Mouse (Mus musculus): Measurements from ENCODE around the gene Krt6a. TPM values are rescaled to one million over a fixed set of nuclear protein-coding genes. Genes with fewer than 3 reads are reported as not detected.

The Krt6a gene
- not detected in 2 replicates for polyA plus RNA-seq (2015; fragmentation: Nextera tagmentation; extraction: Ambion mirVana)

GRCm38 (mm10) chr15:101694207-101694606, at the start of gene Krt6a:
Krt6a (minus strand) TSS chr15:101694307.
- no peak within 1 kb of the TSS for H3K27ac ChIP-seq (ENCODE audit: low read length)
- H3K36me3 ChIP-seq (ENCODE audit: control insufficient read depth, insufficient read depth, low read length) = no peaks in the 10 kb centered on the region
- H3K9me3 ChIP-seq (replicated peaks; ENCODE audit: control insufficient read depth, low read length, poor library complexity, severe bottlenecking) = no peaks in the 10 kb centered on the region
- H3K27me3 ChIP-seq (ENCODE audit: control insufficient read depth, insufficient read depth, low read depth, low read length) = no peaks in the 10 kb centered on the region
- H3K9ac ChIP-seq (ENCODE audit: low read depth, low read length) = no peak within 1 kb of the TSS
- no peak within 1 kb of the TSS for H3K4me3 ChIP-seq (ENCODE audit: low read depth, low read length)
- no peak for ATAC-seq
- H3K4me1 ChIP-seq (ENCODE audit: control insufficient read depth, insufficient read depth, low read length) = no peaks in the 10 kb centered on the region
- WGBS = 83% methylated on average over 5 of the region's 5 CpGs
- H3K4me2 ChIP-seq (ENCODE audit: low read length) = no peak within 1 kb of the TSS

GRCm38 (mm10) chr15:101742711-101743110, 48.6 kb upstream of the Krt6a start, which contains the start of gene Krt71:
Krt71 (minus strand) TSS chr15:101743109.
- 58% methylated on average over 14 of the region's 14 CpGs for WGBS
- H3K9ac ChIP-seq (ENCODE audit: low read depth, low read length) = no peak within 1 kb of the TSS
- no peaks in the 10 kb centered on the region for H3K9me3 ChIP-seq (replicated peaks; ENCODE audit: control insufficient read depth, low read length, poor library complexity, severe bottlenecking)
- H3K4me3 ChIP-seq (ENCODE audit: low read depth, low read length) = no peak within 1 kb of the TSS
- H3K27me3 ChIP-seq (ENCODE audit: control insufficient read depth, insufficient read depth, low read depth, low read length) = no peaks in the 10 kb centered on the region; the same call in 1 of the 2 replicates
- no peak within 1 kb of the TSS for H3K4me2 ChIP-seq (ENCODE audit: low read length)
- no peak within 1 kb of the TSS for H3K27ac ChIP-seq (ENCODE audit: low read length)
- ATAC-seq = no peak
- no peaks in the 10 kb centered on the region for H3K4me1 ChIP-seq (ENCODE audit: control insufficient read depth, insufficient read depth, low read length)
- H3K36me3 ChIP-seq (ENCODE audit: control insufficient read depth, insufficient read depth, low read length) = no peaks in the 10 kb centered on the region

GRCm38 (mm10) chr15:101737786-101738185, 43.7 kb upstream of the Krt6a start:
- ATAC-seq = no peak
- Histone ChIP-seq H3K27me3 (ENCODE audit: control insufficient read depth, insufficient read depth, low read depth, low read length) (no peaks in the 10 kb centered on the region; the same call in 1 of the 2 replicates), H3K9me3 (replicated peaks; ENCODE audit: control insufficient read depth, low read length, poor library complexity, severe bottlenecking) (no peaks in the 10 kb centered on the region), H3K4me2 (ENCODE audit: low read length) (no peak overlapping the region), H3K27ac (ENCODE audit: low read length) (no peak overlapping the region), H3K4me3 (ENCODE audit: low read depth, low read length) (no peak overlapping the region), H3K9ac (ENCODE audit: low read depth, low read length) (no peak overlapping the region), H3K36me3 (ENCODE audit: control insufficient read depth, insufficient read depth, low read length) (no peaks in the 10 kb centered on the region), H3K4me1 (ENCODE audit: control insufficient read depth, insufficient read depth, low read length) (no peaks in the 10 kb centered on the region)
- 69% methylated on average over 7 of the region's 7 CpGs for WGBS

DNA sequence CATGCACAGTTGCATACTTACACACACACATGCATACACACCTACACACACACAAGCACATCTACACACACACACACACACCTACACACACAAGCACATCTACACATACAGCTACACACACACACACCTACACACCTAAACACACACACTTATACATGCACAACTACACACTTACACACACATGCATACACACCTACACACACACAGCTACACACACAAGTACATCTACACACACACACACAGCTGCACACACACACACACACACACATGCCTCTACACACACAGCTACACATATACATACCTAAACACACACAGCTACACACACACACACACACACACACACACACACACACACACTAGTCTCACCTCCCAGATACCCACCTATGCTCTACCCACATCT, 36.5 kb upstream of the Krt6a start:
- Histone ChIP-seq H3K27ac (ENCODE audit: low read length) (no peak overlapping the region), H3K9ac (ENCODE audit: low read depth, low read length) (no peak overlapping the region), H3K9me3 (replicated peaks; ENCODE audit: control insufficient read depth, low read length, poor library complexity, severe bottlenecking) (no peaks in the 10 kb centered on the region), H3K27me3 (ENCODE audit: control insufficient read depth, insufficient read depth, low read depth, low read length) (no peaks in the 10 kb centered on the region), H3K4me1 (ENCODE audit: control insufficient read depth, insufficient read depth, low read length) (no peaks in the 10 kb centered on the region), H3K36me3 (ENCODE audit: control insufficient read depth, insufficient read depth, low read length) (no peaks in the 10 kb centered on the region), H3K4me2 (ENCODE audit: low read length) (no peak overlapping the region), H3K4me3 (ENCODE audit: low read depth, low read length) (no peak overlapping the region)
- ATAC-seq = no peak

GRCm38 (mm10) chr15:101724686-101725085, 30.6 kb upstream of the Krt6a start:
- no peak overlapping the region for H3K4me3 ChIP-seq (ENCODE audit: low read depth, low read length)
- H3K9me3 ChIP-seq (replicated peaks; ENCODE audit: control insufficient read depth, low read length, poor library complexity, severe bottlenecking) = no peaks in the 10 kb centered on the region
- no peaks in the 10 kb centered on the region for H3K4me1 ChIP-seq (ENCODE audit: control insufficient read depth, insufficient read depth, low read length)
- H3K27me3 ChIP-seq (ENCODE audit: control insufficient read depth, insufficient read depth, low read depth, low read length) = no peaks in the 10 kb centered on the region
- no peak overlapping the region for H3K27ac ChIP-seq (ENCODE audit: low read length)
- ATAC-seq = no peak
- no peaks in the 10 kb centered on the region for H3K36me3 ChIP-seq (ENCODE audit: control insufficient read depth, insufficient read depth, low read length)
- no peak overlapping the region for H3K9ac ChIP-seq (ENCODE audit: low read depth, low read length)
- WGBS = 78% methylated on average over 5 of the region's 5 CpGs
- H3K4me2 ChIP-seq (ENCODE audit: low read length) = no peak overlapping the region

GRCm38 (mm10) chr15:101715831-101716230, 21.7 kb upstream of the Krt6a start:
- Histone ChIP-seq H3K36me3 (ENCODE audit: control insufficient read depth, insufficient read depth, low read length) (no peaks in the 10 kb centered on the region), H3K9me3 (replicated peaks; ENCODE audit: control insufficient read depth, low read length, poor library complexity, severe bottlenecking) (no peaks in the 10 kb centered on the region), H3K4me1 (ENCODE audit: control insufficient read depth, insufficient read depth, low read length) (no peaks in the 10 kb centered on the region), H3K4me2 (ENCODE audit: low read length) (no peak overlapping the region), H3K9ac (ENCODE audit: low read depth, low read length) (no peak overlapping the region), H3K27me3 (ENCODE audit: control insufficient read depth, insufficient read depth, low read depth, low read length) (no peaks in the 10 kb centered on the region), H3K27ac (ENCODE audit: low read length) (no peak overlapping the region), H3K4me3 (ENCODE audit: low read depth, low read length) (no peak overlapping the region)
- WGBS = 69% methylated on average over 3 of the region's 3 CpGs
- no peak for ATAC-seq

DNA sequence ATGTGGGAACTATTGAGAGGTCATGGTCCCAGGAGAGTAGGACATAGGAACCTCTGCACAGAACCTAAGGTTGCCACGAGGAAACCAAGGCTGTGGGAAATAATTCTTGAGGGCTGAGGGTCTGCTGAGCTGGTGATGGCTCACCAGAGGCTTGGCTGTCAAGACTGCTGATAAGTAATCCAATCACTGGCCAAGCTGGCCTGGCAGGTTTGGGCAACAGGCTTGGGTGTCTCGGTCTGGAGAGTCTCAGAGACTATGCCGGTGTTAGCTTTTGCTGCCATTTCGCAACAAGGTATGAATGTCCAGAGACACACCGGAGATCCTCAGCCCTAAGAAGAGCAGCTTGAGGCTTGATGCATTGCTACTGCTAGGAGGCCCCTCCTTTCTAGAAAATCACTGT, 20.2 kb upstream of the Krt6a start:
- Histone ChIP-seq H3K4me3 (ENCODE audit: low read depth, low read length) (no peak overlapping the region), H3K4me2 (ENCODE audit: low read length) (no peak overlapping the region), H3K9me3 (replicated peaks; ENCODE audit: control insufficient read depth, low read length, poor library complexity, severe bottlenecking) (no peaks in the 10 kb centered on the region), H3K27me3 (ENCODE audit: control insufficient read depth, insufficient read depth, low read depth, low read length) (no peaks in the 10 kb centered on the region), H3K4me1 (ENCODE audit: control insufficient read depth, insufficient read depth, low read length) (no peaks in the 10 kb centered on the region), H3K36me3 (ENCODE audit: control insufficient read depth, insufficient read depth, low read length) (no peaks in the 10 kb centered on the region), H3K27ac (ENCODE audit: low read length) (no peak overlapping the region), H3K9ac (ENCODE audit: low read depth, low read length) (no peak overlapping the region)
- no peak for ATAC-seq
- 88% methylated on average over 5 of the region's 5 CpGs for WGBS

DNA sequence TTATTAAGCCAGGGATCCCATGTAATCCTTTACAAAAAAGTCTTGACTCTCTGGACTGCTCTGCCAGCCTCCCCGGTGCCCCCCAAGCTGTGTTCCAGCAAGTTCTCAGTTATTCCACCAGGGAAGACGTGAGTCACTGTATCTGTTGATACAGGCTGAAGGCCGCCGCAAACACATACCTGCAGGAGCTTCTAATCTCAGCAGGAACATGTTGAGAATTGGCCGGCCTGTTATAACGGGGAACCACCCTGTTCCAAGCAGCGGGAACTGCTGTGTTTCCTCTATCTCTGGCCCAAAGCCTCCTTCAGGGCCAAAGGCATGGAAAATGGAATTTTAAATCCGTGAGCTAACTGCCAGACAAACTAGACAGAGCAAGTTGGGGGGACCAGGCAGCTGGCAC, 19.6 kb upstream of the Krt6a start:
- 71% methylated on average over 8 of the region's 8 CpGs for WGBS
- H3K4me3 ChIP-seq (ENCODE audit: low read depth, low read length) = no peak overlapping the region
- H3K4me2 ChIP-seq (ENCODE audit: low read length) = no peak overlapping the region
- ATAC-seq = no peak
- H3K36me3 ChIP-seq (ENCODE audit: control insufficient read depth, insufficient read depth, low read length) = no peaks in the 10 kb centered on the region
- H3K9me3 ChIP-seq (replicated peaks; ENCODE audit: control insufficient read depth, low read length, poor library complexity, severe bottlenecking) = no peaks in the 10 kb centered on the region
- H3K9ac ChIP-seq (ENCODE audit: low read depth, low read length) = no peak overlapping the region
- H3K27ac ChIP-seq (ENCODE audit: low read length) = no peak overlapping the region
- H3K4me1 ChIP-seq (ENCODE audit: control insufficient read depth, insufficient read depth, low read length) = no peaks in the 10 kb centered on the region
- no peaks in the 10 kb centered on the region for H3K27me3 ChIP-seq (ENCODE audit: control insufficient read depth, insufficient read depth, low read depth, low read length)

GRCm38 (mm10) chr15:101712720-101713119, 18.6 kb upstream of the Krt6a start, which contains the start of gene Krt5:
Krt5 (minus strand) TSS chr15:101712898.
- no peaks in the 10 kb centered on the region for H3K27me3 ChIP-seq (ENCODE audit: control insufficient read depth, insufficient read depth, low read depth, low read length)
- H3K36me3 ChIP-seq (ENCODE audit: control insufficient read depth, insufficient read depth, low read length) = no peaks in the 10 kb centered on the region
- 82% methylated on average over 13 of the region's 13 CpGs for WGBS
- no peaks in the 10 kb centered on the region for H3K9me3 ChIP-seq (replicated peaks; ENCODE audit: control insufficient read depth, low read length, poor library complexity, severe bottlenecking)
- H3K4me2 ChIP-seq (ENCODE audit: low read length) = no peak within 1 kb of the TSS
- H3K4me1 ChIP-seq (ENCODE audit: control insufficient read depth, insufficient read depth, low read length) = no peaks in the 10 kb centered on the region
- H3K27ac ChIP-seq (ENCODE audit: low read length) = no peak within 1 kb of the TSS
- no peak within 1 kb of the TSS for H3K4me3 ChIP-seq (ENCODE audit: low read depth, low read length)
- H3K9ac ChIP-seq (ENCODE audit: low read depth, low read length) = no peak within 1 kb of the TSS
- ATAC-seq = no peak
